Mouse (Mus musculus): Measurements from ENCODE around the gene Brpf3. TPM values are rescaled to one million over a fixed set of nuclear protein-coding genes. Genes with fewer than 3 reads are reported as not detected.

Brpf3 gene
- total RNA-seq, 1 experiment from 2014 or later, result 62.6 TPM

- DNase-seq, result peak; percentile 92
Observed at GRCm38 (mm10) chr17:28874825-28875224, 73.9 kb downstream of the Brpf3 start.

- peak; percentile 80 for DNase-seq
Observed at GRCm38 (mm10) chr17:28875316-28875715, 74.4 kb downstream of the Brpf3 start.

GRCm38 (mm10) chr17:28876331-28876730 is 75.4 kb downstream of the Brpf3 start:
- DNase-seq, result no peak

GRCm38 (mm10) chr17:28876821-28877220 is 75.9 kb downstream of the Brpf3 start:
- peak; percentile 48 for DNase-seq

GRCm38 (mm10) chr17:28879931-28880391 is 79.1 kb downstream of the Brpf3 start:
- DNase-seq, result peak; percentile 86

- DNase-seq, result peak; percentile 87
Observed at GRCm38 (mm10) chr17:28882316-28882715, 81.4 kb downstream of the Brpf3 start.

- DNase-seq, result no peak
Observed at GRCm38 (mm10) chr17:28882810-28883209, 81.9 kb downstream of the Brpf3 start.

- DNase-seq, result no peak
Observed at GRCm38 (mm10) chr17:28883941-28884516, 83.1 kb downstream of the Brpf3 start.

- DNase-seq, result peak; percentile 39
Observed at GRCm38 (mm10) chr17:28885231-28885630, 84.3 kb downstream of the Brpf3 start.

- DNase-seq, result no peak
Observed at GRCm38 (mm10) chr17:28886266-28886665, 85.4 kb downstream of the Brpf3 start.

Other genes starting within 250 kb of the Brpf3 start
- not detected in 2 replicates for gene Clps, start 240.3 kb upstream of the Brpf3 start, total RNA-seq (2021)
- 1.7 and 3.3 TPM in 2 replicates for gene Lhfpl5, start 225.4 kb upstream of the Brpf3 start, total RNA-seq (2021)
- gene Srpk1, start 178.4 kb upstream of the Brpf3 start, total RNA-seq (2021), result 57.1 and 69.7 TPM in 2 replicates
- 1.3 and 2.9 TPM in 2 replicates for gene Slc26a8, start 110.9 kb upstream of the Brpf3 start, total RNA-seq (2021)
- 69.1 and 76.3 TPM in 2 replicates for gene Mapk14, start 109.8 kb upstream of the Brpf3 start, total RNA-seq (2021)
- gene AC170998.1, start 75.0 kb upstream of the Brpf3 start, total RNA-seq (2021), result 1.2 and 2.0 TPM in 2 replicates
- 48.0 and 62.9 TPM in 2 replicates for gene Mapk13, start 31.8 kb upstream of the Brpf3 start, total RNA-seq (2021)
- 0.15 TPM in 1 of 2 replicates, not detected in the other for gene Pnpla1, start 57.3 kb downstream of the Brpf3 start, total RNA-seq (2021)
- gene 4930539E08Rik, start 114.2 kb downstream of the Brpf3 start, total RNA-seq (2021), result not detected in 2 replicates
- 0.64 and 1.3 TPM in 2 replicates for gene Pxt1, start 142.8 kb downstream of the Brpf3 start, total RNA-seq (2021)
- 71.6 and 79.3 TPM in 2 replicates for gene Kctd20, start 150.9 kb downstream of the Brpf3 start, total RNA-seq (2021)
- 55.0 and 73.5 TPM in 2 replicates for gene Stk38, start 206.9 kb downstream of the Brpf3 start, total RNA-seq (2021)
- gene Srsf3, start 231.5 kb downstream of the Brpf3 start, total RNA-seq (2021), result 167 and 224 TPM in 2 replicates

Measured in adrenal gland, postnatal 14 days (tissue).